Mouse (Mus musculus) c-Kit-negative CD71-positive TER-119-positive erythroid progenitor cells, embryonic 14.5 days (primary cell): ENCODE results near the gene Parp4.

Source experiments
- DNase-seq: peaks from one replicate; pipeline ENCODE4 v3.0.0-alpha.2; 2013; ENCODE audit warnings: low read depth, low spot score

Gene Parp4

GRCm38 (mm10) chr14:56575416-56575815 is at the start of gene Parp4, which contains the start of gene Cenpj:
Gene Parp4, plus strand, starts transcription at chr14:56575619.
Gene Cenpj, minus strand, starts transcription at chr14:56575425.
- DNase-seq, result peak; percentile 78

DNA sequence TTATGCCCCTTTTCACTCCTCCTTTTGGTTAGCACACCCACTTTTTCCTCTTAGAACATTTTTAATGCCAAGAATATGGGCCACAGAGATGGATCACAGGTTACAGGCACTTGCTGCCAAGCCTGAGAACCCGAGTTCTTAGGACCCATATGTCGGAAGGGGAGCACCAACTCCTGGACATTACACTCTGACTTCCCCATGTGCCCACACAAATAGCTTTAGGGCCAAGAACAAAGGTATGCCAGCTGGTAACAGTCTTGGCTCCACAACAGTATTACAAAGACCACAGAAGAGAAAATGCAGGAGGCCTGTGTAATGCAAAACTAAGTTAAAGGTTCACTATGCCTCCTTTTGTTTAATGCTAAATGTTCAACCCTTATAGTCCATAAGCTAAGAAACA is 44.6 kb upstream of the Parp4 start:
- DNase-seq, result no peak

GRCm38 (mm10) chr14:56544946-56545345 is 30.5 kb upstream of the Parp4 start:
- DNase-seq, result no peak

- no peak for DNase-seq
Measured at GRCm38 (mm10) chr14:56545491-56545890, 29.9 kb upstream of the Parp4 start.

DNA sequence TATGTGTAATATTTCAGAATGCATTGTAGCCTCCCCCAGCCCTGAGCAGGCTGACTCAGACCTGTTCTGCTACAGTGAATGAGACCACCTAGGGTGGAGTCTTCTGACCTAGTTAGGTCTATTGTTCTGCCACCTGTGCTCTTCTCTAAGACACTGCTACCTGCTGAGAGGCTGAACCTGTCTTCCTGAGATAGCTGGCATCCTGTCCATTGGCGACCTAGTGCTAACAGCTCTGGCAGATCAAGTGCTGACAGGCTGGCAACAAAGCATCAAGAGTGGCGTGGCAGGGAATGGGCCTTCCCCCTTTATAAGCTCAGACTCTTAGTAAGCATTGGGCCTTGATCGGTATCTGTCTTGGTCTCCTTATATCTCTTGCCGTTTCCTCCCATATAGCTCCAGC is 24.5 kb upstream of the Parp4 start:
- no peak for DNase-seq

GRCm38 (mm10) chr14:56552924-56553323 is 22.5 kb upstream of the Parp4 start:
- DNase-seq, result no peak

GRCm38 (mm10) chr14:56553331-56553730 is 22.1 kb upstream of the Parp4 start:
- DNase-seq, result no peak

- DNase-seq, result no peak
Measured at GRCm38 (mm10) chr14:56554716-56555115, 20.7 kb upstream of the Parp4 start.

- DNase-seq, result no peak
Measured at GRCm38 (mm10) chr14:56559134-56559533, 16.3 kb upstream of the Parp4 start.

- no peak for DNase-seq
Measured at GRCm38 (mm10) chr14:56567476-56567875, 7.9 kb upstream of the Parp4 start.

DNA sequence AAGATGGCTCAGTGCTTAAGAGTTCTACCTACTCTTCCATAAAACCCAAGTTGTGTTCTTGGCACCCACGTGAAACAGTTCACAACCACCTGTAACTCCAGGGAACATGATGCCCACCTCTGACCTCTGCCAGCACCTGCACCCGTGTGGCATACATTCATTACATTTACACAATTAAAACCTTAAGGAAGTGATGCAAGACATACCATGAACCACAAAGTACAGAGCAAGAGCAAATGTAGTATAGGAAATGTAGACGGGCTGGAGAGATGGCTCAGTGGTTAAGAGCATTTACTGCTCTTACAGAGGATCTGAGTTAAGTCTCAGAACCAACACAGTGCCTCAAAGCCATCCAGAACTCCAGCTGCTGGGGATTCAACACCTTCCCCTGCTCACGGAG is 6.4 kb upstream of the Parp4 start:
- no peak for DNase-seq

- DNase-seq, result peak; percentile 94
Measured at GRCm38 (mm10) chr14:56571310-56572093, 3.9 kb upstream of the Parp4 start.

DNA sequence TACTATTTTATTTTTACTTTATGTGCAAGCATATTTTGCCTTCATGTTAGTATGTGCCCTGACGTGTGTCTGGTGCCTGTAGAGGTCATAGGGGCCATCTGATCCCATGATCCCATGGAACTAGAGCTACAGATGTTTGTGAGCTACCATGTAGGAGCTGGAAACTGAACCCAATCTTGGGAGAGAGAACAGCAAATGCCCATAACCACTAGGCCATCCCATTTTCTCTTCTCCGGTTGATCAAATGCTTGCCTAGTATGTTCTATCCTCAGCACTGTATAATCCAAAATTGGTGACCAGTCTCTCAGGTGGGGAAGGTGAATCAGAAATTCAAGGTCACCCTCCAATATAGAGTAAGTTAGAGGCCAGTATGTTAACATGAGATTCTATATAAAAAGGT is 2.9 kb upstream of the Parp4 start:
- no peak for DNase-seq

DNA sequence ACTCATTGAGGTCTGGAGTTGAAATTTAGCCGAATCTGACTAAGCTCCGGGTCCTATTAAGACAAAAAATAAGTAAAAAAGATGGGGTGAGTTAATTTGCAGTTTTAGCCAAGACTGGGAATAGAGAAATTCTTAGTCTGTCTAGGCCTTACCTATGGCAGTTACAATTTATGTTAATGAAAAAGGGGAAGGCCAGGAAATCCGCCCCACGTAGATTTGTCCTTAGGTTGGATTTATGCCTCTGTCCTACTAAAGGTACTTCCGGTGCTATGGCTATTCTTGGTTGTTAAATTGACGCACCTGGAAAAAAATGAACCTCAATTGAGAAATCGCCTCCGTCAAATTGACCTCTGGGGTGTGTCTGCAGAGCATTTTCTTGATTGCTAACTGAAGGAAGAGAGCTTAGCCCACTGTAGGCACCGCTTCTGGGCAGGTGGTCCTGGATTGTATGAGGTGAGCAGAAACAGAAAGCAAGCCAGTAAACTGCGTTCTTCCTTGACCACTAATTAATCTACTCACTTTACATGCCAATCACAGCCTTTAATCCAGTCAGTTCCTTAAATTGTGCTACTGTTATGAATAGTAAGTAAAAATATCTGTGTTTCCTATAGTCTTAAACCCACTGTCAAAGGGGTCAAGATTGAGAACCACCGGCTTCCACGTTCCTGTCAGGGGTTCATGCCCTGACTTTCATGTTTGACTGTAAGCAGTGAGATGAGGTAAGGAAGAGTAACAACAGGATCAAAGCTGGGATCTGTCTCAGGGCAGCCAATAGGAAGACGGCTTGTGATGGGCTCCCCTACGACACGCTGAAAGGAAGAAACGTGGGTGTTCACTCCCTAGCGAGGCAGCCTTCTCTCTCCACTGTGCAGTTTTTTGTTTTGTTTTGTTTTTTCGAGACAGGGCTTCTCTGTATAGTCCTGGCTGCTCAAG is 816 bp downstream of the Parp4 start:
- DNase-seq, result no peak

- no peak for DNase-seq
Measured at GRCm38 (mm10) chr14:56579011-56579410, 3.6 kb downstream of the Parp4 start.

- DNase-seq, result no peak
Measured at GRCm38 (mm10) chr14:56581117-56581516, 5.7 kb downstream of the Parp4 start.

GRCm38 (mm10) chr14:56582294-56582693 is 6.9 kb downstream of the Parp4 start:
- no peak for DNase-seq

DNA sequence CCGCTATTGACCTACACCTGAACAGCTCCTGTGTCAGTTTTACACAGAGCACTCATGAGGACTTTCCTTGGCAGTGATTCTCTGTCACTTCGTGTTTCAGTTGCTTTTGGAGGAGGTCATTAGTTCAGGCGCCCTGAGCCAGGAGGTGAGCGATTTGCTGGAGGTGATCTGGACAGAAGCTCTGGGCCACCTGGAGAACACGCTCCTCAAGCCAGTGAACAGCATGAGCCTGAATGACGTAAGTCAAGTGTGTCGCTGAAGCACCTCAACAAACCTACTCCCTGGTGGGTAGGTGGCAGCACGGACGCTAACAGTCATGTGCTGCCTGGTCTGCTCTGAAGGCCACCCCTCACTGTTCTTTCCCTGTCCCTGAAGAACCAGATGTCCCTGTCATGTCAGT is 16.8 kb downstream of the Parp4 start:
- no peak for DNase-seq

- DNase-seq, result no peak
Measured at GRCm38 (mm10) chr14:56594811-56595210, 19.4 kb downstream of the Parp4 start.

DNA sequence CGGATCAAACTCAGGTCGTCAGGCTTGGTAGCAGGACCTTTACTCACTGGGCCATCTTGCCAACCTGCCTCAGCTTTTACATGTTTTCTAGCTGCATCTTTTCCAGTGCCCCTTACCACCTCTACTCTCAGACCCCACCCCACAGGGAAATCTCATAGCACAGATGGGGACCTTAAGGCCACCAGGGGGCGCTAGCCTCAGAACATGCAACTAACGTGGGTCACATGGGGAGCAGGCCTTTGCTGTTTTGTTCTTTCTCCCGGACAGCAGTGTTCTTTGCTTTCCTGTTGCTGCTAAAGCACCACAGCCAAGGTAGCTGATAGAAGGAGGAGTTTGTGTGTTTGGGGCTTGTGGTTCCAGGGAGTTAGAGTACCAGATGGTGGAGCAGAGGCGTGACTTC is 23.3 kb downstream of the Parp4 start:
- DNase-seq, result peak; percentile 41

DNA sequence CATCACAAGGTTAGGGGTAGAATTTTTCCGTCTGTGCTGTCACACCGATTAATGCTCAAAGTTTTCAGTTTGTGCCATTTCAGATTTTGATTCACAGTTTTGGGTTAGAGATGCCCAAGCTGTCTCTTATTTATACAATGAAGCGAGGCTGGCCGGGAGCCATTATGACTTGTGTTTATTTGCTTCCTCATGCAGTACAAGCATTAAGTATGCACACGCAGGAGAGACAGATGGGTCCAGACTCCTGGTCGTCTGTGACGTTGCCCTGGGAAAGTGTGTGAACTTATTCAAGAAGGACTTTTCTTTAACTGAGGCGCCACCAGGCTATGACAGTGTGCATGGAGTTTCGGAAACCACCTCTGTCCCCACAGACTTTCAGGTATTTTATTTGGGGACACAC is 26.6 kb downstream of the Parp4 start:
- no peak for DNase-seq

DNA sequence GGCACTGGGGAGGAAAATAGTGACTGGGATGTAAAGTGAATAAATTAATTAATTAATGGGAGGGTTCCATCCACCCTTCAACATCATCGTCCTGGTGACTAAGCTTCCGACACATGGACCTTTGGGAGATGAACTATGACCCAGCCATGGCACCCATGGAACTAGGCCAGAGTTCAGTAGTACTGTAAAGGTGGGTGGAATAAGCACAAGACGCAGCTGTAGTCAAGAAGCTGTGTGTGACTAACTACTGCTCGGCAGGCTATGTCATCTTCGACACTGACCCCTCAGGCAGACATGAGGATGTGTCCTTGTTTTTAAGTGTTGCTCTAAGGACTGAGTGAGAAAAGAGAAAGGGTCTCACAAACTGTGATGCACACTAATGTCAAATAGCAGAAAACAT is 29.0 kb downstream of the Parp4 start:
- DNase-seq, result no peak

- DNase-seq, result no peak
Measured at GRCm38 (mm10) chr14:56605136-56605535, 29.7 kb downstream of the Parp4 start.
